Mouse (Mus musculus) stomach, embryonic 16.5 days (tissue): ENCODE measurements around the gene Tmem132b. TPM values are rescaled to one million over a fixed set of nuclear protein-coding genes. Genes with fewer than 3 reads are reported as not detected.
A peak's percentile ranks its signal among the peaks of the same experiment; 100 is the strongest.

Experiments used
- ATAC-seq: fragments of 200-750 bp; cut with Nextera tagmentation; 2 replicates; pipeline ENCODE4 v1.8.0; 2017; ENCODE audit warnings: moderate number of reproducible peaks, moderate TSS enrichment; ENCODE audit not compliant: insufficient read depth, low FRiP score
- H3K27ac ChIP-seq: fragments of 300-500 bp; sonication (generic); 2 replicates; pipeline ENCODE4 v1.5.1; 2014; ENCODE audit warnings: low read length
- H3K27me3 ChIP-seq: fragments of 300-500 bp; sonication (generic); 2 replicates; pipeline ENCODE4 v1.6.1; 2014; ENCODE audit warnings: low read length, control low read depth, mixed read lengths; ENCODE audit not compliant: control insufficient read depth, insufficient read depth
- H3K36me3 ChIP-seq: fragments of 300-500 bp; sonication (generic); 2 replicates; pipeline ENCODE4 v1.6.1; 2014; ENCODE audit warnings: low read length; ENCODE audit not compliant: control insufficient read depth, insufficient read depth
- H3K4me1 ChIP-seq: fragments of 300-500 bp; sonication (generic); 2 replicates; pipeline ENCODE4 v1.6.1; 2014; ENCODE audit warnings: low read length, control low read depth, mixed read lengths; ENCODE audit not compliant: control insufficient read depth, insufficient read depth
- H3K4me2 ChIP-seq: fragments of 300-500 bp; sonication (generic); 2 replicates; pipeline ENCODE4 v1.6.1; 2014; ENCODE audit warnings: low read depth, low read length, mixed read lengths
- H3K4me3 ChIP-seq: fragments of 300-500 bp; sonication (generic); replicated peaks from 2 replicates; pipeline ENCODE4 v1.5.1; 2014; ENCODE audit warnings: mild to moderate bottlenecking, low read length
- H3K9ac ChIP-seq: fragments of 300-500 bp; sonication (generic); 2 replicates; pipeline ENCODE4 v1.6.1; 2014; ENCODE audit warnings: low read length
- H3K9me3 ChIP-seq: fragments of 300-500 bp; sonication (generic); replicated peaks from 2 replicates; pipeline ENCODE4 v1.6.1; 2016; ENCODE audit warnings: low read length, control low read depth; ENCODE audit not compliant: control insufficient read depth
- WGBS: fragments of 180-500 bp; shearing (Covaris S2); extraction: QIAGEN DNeasy Blood & Tissue Kit; methylation state at CpG from one replicate; pipeline ENCODE4 v1.1.7; 2014; 5-methylcytosine and 5-hydroxymethylcytosine counted together
- polyA plus RNA-seq: library from polyadenylated mRNA; unstranded; fragments of >200 nt; fragmentation: Nextera tagmentation; extraction: Ambion mirVana; gene quantifications from 2 replicates; pipeline ENCODE4 v1.2.1, GENCODE M21; 2015

Tmem132b gene
- polyA plus RNA-seq, 1 experiment from 2014 or later: 0.26 TPM

GRCm38 (mm10) chr5:125491107-125491506, 40.5 kb upstream of the Tmem132b start:
- Histone ChIP-seq H3K27me3 (no peaks in the 10 kb centered on the region), H3K4me1 (no peaks in the 10 kb centered on the region; the same call in 1 of the 2 replicates), H3K4me2 (no peak overlapping the region), H3K4me3 (no peak overlapping the region), H3K27ac (no peak overlapping the region), H3K9ac (no peak overlapping the region), H3K9me3 (no peaks in the 10 kb centered on the region), H3K36me3 (peaks cover 9% of the 10 kb centered on the region; the same call in 1 of the 2 replicates)
- no peak for ATAC-seq
- 89% methylated on average over 10 of the region's 10 CpGs for WGBS

- no peaks in the 10 kb centered on the region for H3K27me3 ChIP-seq
- H3K36me3 ChIP-seq: peaks cover 7% of the 10 kb centered on the region; the same call in 1 of the 2 replicates
- no peaks in the 10 kb centered on the region for H3K9me3 ChIP-seq
- no peak overlapping the region for H3K4me3 ChIP-seq
- no peak overlapping the region for H3K27ac ChIP-seq
- H3K4me1 ChIP-seq: no peaks in the 10 kb centered on the region; the same call in 1 of the 2 replicates
- no peak for ATAC-seq
- WGBS: 68% methylated on average over 17 of the region's 17 CpGs
- H3K4me2 ChIP-seq: no peak overlapping the region
- H3K9ac ChIP-seq: no peak overlapping the region
These were observed 39.0 kb upstream of the Tmem132b start for GRCm38 (mm10) chr5:125492379-125493092.

GRCm38 (mm10) chr5:125493093-125493423, 38.5 kb upstream of the Tmem132b start:
- H3K27me3 ChIP-seq: no peaks in the 10 kb centered on the region
- H3K9ac ChIP-seq: no peak overlapping the region
- no peaks in the 10 kb centered on the region for H3K9me3 ChIP-seq
- H3K36me3 ChIP-seq: peaks cover 4% of the 10 kb centered on the region; the same call in 1 of the 2 replicates
- no peak overlapping the region for H3K27ac ChIP-seq
- whole genome bisulfite sequencing: 68% methylated on average over 5 of the region's 5 CpGs
- no peak overlapping the region for H3K4me2 ChIP-seq
- no peak overlapping the region for H3K4me3 ChIP-seq
- ATAC-seq: no peak
- no peaks in the 10 kb centered on the region; the same call in 1 of the 2 replicates for H3K4me1 ChIP-seq

GRCm38 (mm10) chr5:125495655-125496054, 35.9 kb upstream of the Tmem132b start:
- 88% methylated on average over 10 of the region's 10 CpGs for WGBS

GRCm38 (mm10) chr5:125497821-125498600, 33.6 kb upstream of the Tmem132b start:
- no peaks in the 10 kb centered on the region for H3K27me3 ChIP-seq
- no peak overlapping the region for H3K27ac ChIP-seq
- no peak overlapping the region for H3K9ac ChIP-seq
- H3K4me2 ChIP-seq: no peak overlapping the region
- H3K4me1 ChIP-seq: no peaks in the 10 kb centered on the region
- peaks cover 10% of the 10 kb centered on the region; the same call in 1 of the 2 replicates for H3K36me3 ChIP-seq
- ATAC-seq: peak; percentile 65; the same call in 1 of the 2 replicates
- WGBS: 73% methylated on average over 12 of the region's 12 CpGs
- H3K9me3 ChIP-seq: no peaks in the 10 kb centered on the region
- H3K4me3 ChIP-seq: no peak overlapping the region

More at GRCm38 (mm10) chr5:125495655-125496054, 35.9 kb upstream of the Tmem132b start:
- no peaks in the 10 kb centered on the region for H3K27me3 ChIP-seq
- peaks cover 10% of the 10 kb centered on the region; the same call in 1 of the 2 replicates for H3K36me3 ChIP-seq
- no peak for ATAC-seq
- H3K4me2 ChIP-seq: no peak overlapping the region
- no peak overlapping the region for H3K27ac ChIP-seq
- no peaks in the 10 kb centered on the region for H3K4me1 ChIP-seq
- no peaks in the 10 kb centered on the region for H3K9me3 ChIP-seq
- H3K4me3 ChIP-seq: no peak overlapping the region
- no peak overlapping the region for H3K9ac ChIP-seq

GRCm38 (mm10) chr5:125501505-125501904, 30.1 kb upstream of the Tmem132b start:
- Histone ChIP-seq H3K27me3 (no peaks in the 10 kb centered on the region), H3K36me3 (peaks cover 19% of the 10 kb centered on the region), H3K4me3 (no peak overlapping the region), H3K9me3 (no peaks in the 10 kb centered on the region), H3K4me1 (no peaks in the 10 kb centered on the region), H3K4me2 (no peak overlapping the region), H3K9ac (no peak overlapping the region), H3K27ac (no peak overlapping the region)
- no peak for ATAC-seq
- 86% methylated on average over 6 of the region's 6 CpGs for WGBS

GRCm38 (mm10) chr5:125502186-125502585, 29.4 kb upstream of the Tmem132b start:
- Histone ChIP-seq H3K27me3 (no peaks in the 10 kb centered on the region), H3K4me2 (no peak overlapping the region), H3K36me3 (peaks cover 20% of the 10 kb centered on the region), H3K4me1 (no peaks in the 10 kb centered on the region), H3K4me3 (no peak overlapping the region), H3K9me3 (no peaks in the 10 kb centered on the region), H3K27ac (no peak overlapping the region), H3K9ac (no peak overlapping the region)
- 51% methylated on average over 3 of the region's 3 CpGs for WGBS
- no peak for ATAC-seq

- no peaks in the 10 kb centered on the region for H3K27me3 ChIP-seq
- no peaks in the 10 kb centered on the region for H3K4me1 ChIP-seq
- H3K4me2 ChIP-seq: no peak overlapping the region
- H3K9ac ChIP-seq: no peak overlapping the region
- H3K4me3 ChIP-seq: no peak overlapping the region
- H3K36me3 ChIP-seq: peaks cover 21% of the 10 kb centered on the region
- 88% methylated on average over 6 of the region's 6 CpGs for WGBS
- no peak overlapping the region for H3K27ac ChIP-seq
- ATAC-seq: no peak; the same call in 1 of the 2 replicates
- no peaks in the 10 kb centered on the region for H3K9me3 ChIP-seq
These were observed 27.9 kb upstream of the Tmem132b start for GRCm38 (mm10) chr5:125503628-125504027.

GRCm38 (mm10) chr5:125504692-125505091, 26.9 kb upstream of the Tmem132b start:
- WGBS: 66% methylated on average over 11 of the region's 11 CpGs
- Histone ChIP-seq H3K27me3 (no peaks in the 10 kb centered on the region), H3K27ac (no peak overlapping the region), H3K36me3 (peaks cover 25% of the 10 kb centered on the region), H3K4me3 (no peak overlapping the region), H3K9me3 (no peaks in the 10 kb centered on the region), H3K4me2 (no peak overlapping the region), H3K9ac (no peak overlapping the region), H3K4me1 (no peaks in the 10 kb centered on the region)
- ATAC-seq: no peak
